Mouse (Mus musculus): ENCODE data around the gene Cldn14.
"Not testable (repeated sequence)": the region's sequence is repeated elsewhere in the genome, so short reads cannot be mapped to it uniquely, and the experiment has no call there.

Cldn14 gene

DNA sequence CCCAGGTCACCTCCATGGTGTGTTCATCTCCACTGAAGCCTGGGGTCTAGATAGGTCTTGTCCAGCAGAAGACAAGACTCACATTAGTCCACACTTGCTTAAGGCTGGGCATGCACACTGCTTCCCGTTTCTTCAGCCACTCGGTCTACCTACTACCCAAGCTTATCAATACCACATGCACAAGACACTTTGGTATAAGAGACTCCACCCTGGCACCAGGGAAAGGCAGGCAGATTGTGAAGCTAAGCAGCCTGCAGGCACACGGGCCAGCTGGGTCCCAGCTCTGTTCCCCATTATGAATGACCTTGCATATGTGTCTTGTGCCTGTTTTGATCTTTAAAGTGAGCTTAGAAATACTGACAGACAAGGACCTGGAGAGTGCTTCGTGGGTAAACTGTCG, 719 bp upstream of the Cldn14 start:
- no peak for DNase-seq (ENCODE audit: inconsistent age in 2 of 2, low spot score in 1 of 2)

GRCm38 (mm10) chr16:94006706-94007665, 1.7 kb downstream of the Cldn14 start:
- DNase-seq (ENCODE audit: inconsistent age in 2 of 2, low spot score in 1 of 2) = no peak

DNA sequence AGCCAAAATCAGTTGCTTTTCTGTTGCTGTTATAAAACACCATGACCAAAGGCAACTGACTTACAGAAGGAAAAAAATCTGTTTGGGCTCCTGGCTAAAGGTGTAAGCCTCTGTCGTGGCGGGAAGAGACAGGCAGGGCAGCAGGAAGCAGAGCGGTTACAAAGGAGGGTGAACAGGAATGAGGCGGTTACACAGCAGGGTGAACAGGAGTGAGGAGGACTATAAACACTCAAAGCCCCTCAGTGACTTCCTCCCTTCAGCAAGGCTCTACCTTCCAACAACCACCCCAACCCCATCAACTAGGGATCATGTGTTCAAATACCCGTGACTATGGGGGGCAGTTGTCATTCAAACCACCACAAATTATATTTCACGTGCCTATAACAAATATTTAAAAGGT, 5.2 kb downstream of the Cldn14 start:
- no peak for DNase-seq (ENCODE audit: inconsistent age in 2 of 2, low spot score in 1 of 2)

DNA sequence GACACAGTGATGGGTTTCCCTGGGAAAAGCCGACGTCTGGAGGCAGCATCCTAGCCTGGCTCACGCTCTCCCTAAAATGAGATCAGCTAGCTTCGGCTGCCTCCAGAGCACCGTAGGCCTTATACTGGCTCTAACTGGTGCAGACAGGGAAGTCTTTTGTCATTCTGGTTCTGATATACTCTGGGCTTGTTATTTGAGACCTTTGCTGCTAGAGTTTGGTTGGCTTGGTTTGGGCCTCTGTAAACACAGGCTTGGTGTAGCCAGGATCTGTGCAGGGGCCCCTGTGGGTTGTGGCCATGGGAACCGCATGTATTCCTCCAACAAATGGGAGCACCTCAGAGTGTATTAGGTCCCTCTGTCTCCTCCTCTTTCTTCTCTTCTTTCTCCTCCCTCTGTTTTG, 7.3 kb downstream of the Cldn14 start:
- no peak for DNase-seq (ENCODE audit: inconsistent age in 2 of 2, low spot score in 1 of 2)

DNA sequence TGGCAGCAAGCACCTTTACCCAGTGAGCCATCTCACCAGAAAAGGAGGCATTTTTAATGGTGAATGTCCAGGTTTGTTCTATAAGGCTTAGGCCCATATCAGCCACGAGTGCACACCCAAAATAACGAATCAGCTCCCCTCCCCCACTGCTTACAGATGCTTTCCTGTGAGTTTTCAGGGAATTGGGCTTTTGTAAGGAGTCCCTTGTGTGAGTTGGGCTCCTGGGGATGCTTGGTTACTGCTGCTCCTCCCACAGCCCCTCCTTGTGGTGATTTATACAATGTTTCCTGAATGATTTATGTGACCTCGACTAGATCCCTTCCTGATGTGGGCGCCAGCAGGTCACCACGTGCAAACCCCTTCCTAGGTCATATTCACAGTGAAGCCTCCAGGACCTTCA, 9.7 kb downstream of the Cldn14 start:
- no peak for DNase-seq (ENCODE audit: inconsistent age in 2 of 2, low spot score in 1 of 2)

DNA sequence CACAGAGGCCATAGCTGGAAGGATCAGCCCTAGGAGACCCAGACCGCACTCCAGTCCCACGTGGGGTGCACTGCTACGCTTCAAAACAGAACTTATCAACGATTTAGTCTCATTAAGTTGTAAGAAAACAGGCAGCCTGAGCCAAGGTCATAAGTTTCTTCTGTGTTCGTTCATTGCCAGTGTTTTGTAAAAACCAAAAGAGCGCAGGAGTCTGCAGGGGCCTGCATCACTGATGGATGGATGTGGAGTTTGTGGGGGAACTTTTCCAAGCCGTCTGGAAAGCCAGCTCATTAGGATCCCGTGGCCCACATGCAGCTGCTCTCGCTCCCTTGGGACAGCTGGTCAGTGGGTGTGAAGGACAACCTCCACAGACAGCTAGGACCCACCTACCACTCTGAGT, 25.1 kb downstream of the Cldn14 start:
- DNase-seq (ENCODE audit: inconsistent age in 2 of 2, low spot score in 1 of 2) = no peak

- no peak for DNase-seq (ENCODE audit: inconsistent age in 2 of 2, low spot score in 1 of 2)
These were observed 26.3 kb downstream of the Cldn14 start for GRCm38 (mm10) chr16:93982341-93982740.

DNA sequence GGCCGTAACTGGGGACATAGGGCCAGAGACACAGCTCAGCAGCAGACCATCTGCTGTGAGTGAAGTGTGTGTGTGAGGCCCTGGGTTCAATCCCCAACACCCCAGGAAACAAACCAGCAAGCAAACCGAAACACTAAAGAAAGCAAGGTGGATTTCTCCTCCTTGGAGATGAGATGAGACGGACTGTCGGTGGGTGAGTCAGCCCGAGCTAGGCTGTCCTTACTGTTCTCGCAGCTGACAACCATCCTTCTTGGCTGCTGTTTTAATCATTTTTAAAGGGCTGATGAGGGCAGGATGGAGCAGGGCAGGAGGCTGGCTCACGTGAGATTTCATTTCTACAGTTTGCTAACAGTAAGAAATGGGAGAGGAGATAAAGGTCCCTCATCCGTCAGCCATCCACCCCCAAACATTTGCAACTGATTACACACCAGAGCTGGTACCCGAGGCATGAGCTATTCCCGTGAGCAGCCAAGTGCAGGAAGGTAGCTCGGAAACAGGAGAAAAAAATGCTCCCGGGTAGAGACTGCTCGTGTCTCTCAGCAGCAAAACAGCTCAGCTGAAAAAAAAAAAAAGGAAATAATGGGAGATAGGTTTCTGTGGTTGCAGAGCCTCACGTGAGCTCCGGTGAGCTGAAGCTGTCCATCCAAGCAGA, 27.3 kb downstream of the Cldn14 start:
- no peak for DNase-seq (ENCODE audit: inconsistent age in 2 of 2, low spot score in 1 of 2)

DNA sequence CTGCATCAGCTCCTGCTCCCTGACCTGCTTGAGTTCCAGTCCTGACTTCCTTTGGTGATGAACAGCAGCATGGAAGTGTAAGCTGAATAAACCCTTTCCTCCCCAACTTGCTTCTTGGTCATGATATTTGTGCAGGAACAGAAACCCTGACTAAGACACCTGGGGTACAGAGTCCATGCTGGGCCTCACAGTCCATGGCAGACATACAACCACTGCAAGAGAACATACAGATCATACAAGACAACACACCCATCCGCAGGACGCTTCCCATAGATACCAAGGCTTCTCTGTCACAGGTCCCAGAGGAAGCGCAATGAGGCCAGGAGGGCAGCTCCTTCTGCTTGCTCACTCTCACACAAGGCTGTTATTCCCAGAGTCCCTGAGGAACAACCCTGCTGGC, 28.3 kb downstream of the Cldn14 start:
- DNase-seq (ENCODE audit: inconsistent age in 2 of 2, low spot score in 1 of 2) = not testable (repeated sequence)

DNA sequence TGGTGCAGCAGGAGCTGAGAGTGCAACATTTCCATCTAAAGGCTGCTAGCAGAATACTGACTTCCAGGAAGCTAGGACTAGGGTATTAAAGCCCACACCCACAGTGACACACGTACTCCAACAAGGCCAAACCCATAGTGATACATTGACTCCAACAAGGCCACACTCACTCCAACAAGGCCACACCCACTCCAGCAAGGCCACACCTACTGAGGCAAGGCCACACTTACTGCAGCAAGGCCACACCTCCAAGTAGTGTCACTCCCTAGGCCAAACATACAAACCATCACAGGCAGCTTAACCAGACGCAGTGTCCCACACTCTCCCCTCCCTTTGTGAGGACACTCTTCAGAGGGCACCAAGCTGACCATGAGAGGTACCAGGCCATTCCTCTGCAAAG, 29.3 kb downstream of the Cldn14 start:
- peak in 1 of 2 experiments; percentile 76 for DNase-seq (ENCODE audit: inconsistent age in 2 of 2, low spot score in 1 of 2)

DNA sequence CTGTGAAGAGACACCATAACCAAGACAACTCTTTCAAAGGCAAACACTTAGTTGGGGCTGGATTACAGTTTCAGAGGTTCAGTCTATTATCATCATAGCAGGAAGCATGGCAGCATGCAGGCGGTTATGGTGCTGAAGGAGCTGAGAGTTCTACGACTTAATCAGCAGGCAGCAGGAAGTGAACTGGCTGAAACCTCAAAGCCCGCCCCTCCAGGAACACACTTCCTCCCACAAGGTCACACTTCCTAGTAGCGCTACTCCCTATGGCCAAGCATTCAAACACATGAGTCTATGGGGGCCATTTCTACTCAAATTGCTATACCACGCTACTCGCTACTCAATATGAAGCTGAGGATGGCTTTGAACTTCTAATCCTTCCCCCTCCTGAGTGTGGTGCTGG, 31.1 kb downstream of the Cldn14 start:
- no peak for DNase-seq (ENCODE audit: inconsistent age in 2 of 2, low spot score in 1 of 2)

- DNase-seq (ENCODE audit: inconsistent age in 2 of 2, low spot score in 1 of 2) = peak in 1 of 2 experiments; percentile 57
These were observed 31.7 kb downstream of the Cldn14 start for GRCm38 (mm10) chr16:93976907-93977306.

- no peak for DNase-seq (ENCODE audit: inconsistent age in 2 of 2, low spot score in 1 of 2)
These were observed 33.2 kb downstream of the Cldn14 start for GRCm38 (mm10) chr16:93975430-93975829.

GRCm38 (mm10) chr16:93974278-93974677, 34.4 kb downstream of the Cldn14 start:
- no peak for DNase-seq (ENCODE audit: inconsistent age in 2 of 2, low spot score in 1 of 2)

DNA sequence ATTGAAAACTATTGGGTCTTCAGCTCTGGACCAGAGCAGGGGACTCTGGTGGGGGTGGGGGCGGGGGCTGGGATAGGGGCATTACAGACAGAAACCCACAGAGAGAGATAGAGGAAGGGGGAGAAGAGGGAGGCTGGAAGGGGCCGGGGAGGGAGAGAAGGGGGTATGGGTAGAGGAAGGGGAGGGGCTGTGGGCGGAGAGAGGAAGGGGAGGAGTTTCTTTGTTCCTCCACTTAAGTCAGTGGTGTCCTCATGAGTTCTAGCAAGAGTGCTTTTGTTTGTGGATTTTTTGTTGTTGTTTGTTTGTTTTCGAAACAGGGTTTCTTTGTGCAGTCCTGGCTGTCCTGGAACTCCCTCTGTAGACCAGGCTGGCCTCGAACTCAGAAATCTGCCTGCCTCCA, 35.1 kb downstream of the Cldn14 start:
- peak in 1 of 2 experiments; percentile 29 for DNase-seq (ENCODE audit: inconsistent age in 2 of 2, low spot score in 1 of 2)

DNA sequence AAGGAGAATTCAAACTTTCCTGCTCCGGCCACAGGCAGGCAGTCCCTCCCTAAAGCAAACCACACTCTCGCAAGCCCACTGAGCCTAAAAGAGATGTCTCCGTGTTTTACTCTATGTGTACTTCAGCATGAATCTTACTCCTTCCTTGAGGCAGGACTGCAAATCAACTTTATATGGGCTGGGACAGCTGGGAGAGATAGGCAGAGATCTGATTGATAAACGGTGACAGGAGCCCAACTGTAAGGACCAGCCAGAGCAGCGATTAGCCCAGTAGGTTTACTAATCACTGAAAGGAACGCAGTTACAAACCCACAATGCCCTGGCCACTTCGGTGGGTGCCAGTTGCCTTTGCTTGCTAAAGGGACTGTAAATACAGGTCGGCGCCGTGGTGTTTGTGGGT, 35.5 kb downstream of the Cldn14 start:
- DNase-seq (ENCODE audit: inconsistent age in 2 of 2, low spot score in 1 of 2) = peak in 1 of 2 experiments; percentile 33

- DNase-seq (ENCODE audit: inconsistent age in 2 of 2, low spot score in 1 of 2) = no peak
These were observed 37.6 kb downstream of the Cldn14 start for GRCm38 (mm10) chr16:93971046-93971445.

GRCm38 (mm10) chr16:93967893-93968292, 40.7 kb downstream of the Cldn14 start:
- DNase-seq (ENCODE audit: inconsistent age in 2 of 2, low spot score in 1 of 2) = no peak

- DNase-seq (ENCODE audit: inconsistent age in 2 of 2, low spot score in 1 of 2) = no peak
These were observed 46.4 kb downstream of the Cldn14 start for GRCm38 (mm10) chr16:93962283-93962682.

DNA sequence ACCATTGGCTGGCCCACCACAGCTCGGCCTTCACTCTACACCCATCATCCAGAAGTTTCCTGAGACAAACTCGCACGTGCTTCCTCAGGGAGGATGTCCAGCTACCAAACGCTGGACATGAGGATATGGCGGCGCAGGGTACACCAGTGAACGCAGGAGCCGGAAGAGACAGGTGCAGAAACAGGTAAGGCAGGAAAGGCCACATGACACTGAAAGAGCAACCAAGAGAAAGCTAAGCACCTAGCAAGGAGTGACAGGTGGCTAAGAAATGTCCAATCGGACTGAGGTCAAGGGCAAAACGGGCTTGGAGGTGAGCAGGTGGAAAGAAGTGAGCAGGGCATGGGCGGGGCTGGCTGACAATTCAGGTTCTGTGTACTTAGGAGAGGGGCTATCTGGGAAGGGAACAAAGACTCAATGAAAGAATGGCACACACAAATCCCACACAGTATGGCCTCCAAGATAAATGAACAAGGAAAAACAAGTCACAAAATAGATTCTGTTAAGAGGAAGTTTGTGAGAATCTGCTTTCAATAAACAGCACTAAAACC, 47.5 kb downstream of the Cldn14 start:
- no peak for DNase-seq (ENCODE audit: inconsistent age in 2 of 2, low spot score in 1 of 2)

GRCm38 (mm10) chr16:93960495-93960894, 48.1 kb downstream of the Cldn14 start:
- no peak for DNase-seq (ENCODE audit: inconsistent age in 2 of 2, low spot score in 1 of 2)

- DNase-seq (ENCODE audit: inconsistent age in 2 of 2, low spot score in 1 of 2) = no peak
These were observed 51.2 kb downstream of the Cldn14 start for GRCm38 (mm10) chr16:93957402-93957801.

All from adrenal gland, adult (tissue).